Mouse (Mus musculus): ENCODE measurements around the gene Lmf2. TPM values are rescaled to one million over a fixed set of nuclear protein-coding genes. Genes with fewer than 3 reads are reported as not detected.

Lmf2 gene
- polyA plus RNA-seq, 1 experiment from 2014 or later: 65.9 TPM

- in situ Hi-C loops (cut with MboI; ENCODE audit: low pct_unique_long_range_greater_than_20kb): loop anchor here (10.0 kb wide), 1 partner anchor 554 kb away; no protein-coding TSS in a partner anchor
- DNase-seq (ENCODE audit: low read depth, low spot score): no peak
- TF ChIP-seq CTCF (IDR thresholded peaks at IDR 0.05): no peak
- H3K27me3 ChIP-seq: peaks cover 34% of the 10 kb centered on the region
- ChIA-PET CTCF (no interaction called here), POLR2A (no interaction called here)
- ATAC-seq: no peak
Observed at GRCm38 (mm10) chr15:89378831-89379401, 23.5 kb upstream of the Lmf2 start, which contains the start of gene Odf3b. Odf3b (minus strand) TSS chr15:89379282.

GRCm38 (mm10) chr15:89377938-89378828 lies 22.7 kb upstream of the Lmf2 start:
- in situ Hi-C loops (cut with MboI; ENCODE audit: low pct_unique_long_range_greater_than_20kb): loop anchor here (10.0 kb wide), 1 partner anchor 553 kb away; no protein-coding TSS in a partner anchor
- ChIA-PET CTCF (no interaction called here), POLR2A (no interaction called here)
- H3K27me3 ChIP-seq: peaks cover 34% of the 10 kb centered on the region
- ATAC-seq: no peak
- no peak for TF ChIP-seq CTCF (IDR thresholded peaks at IDR 0.05)
- no peak for DNase-seq (ENCODE audit: low read depth, low spot score)

- ATAC-seq (no peak), DNase-seq (ENCODE audit: low read depth, low spot score) (no peak)
- H3K27me3 ChIP-seq: peaks cover 32% of the 10 kb centered on the region
- in situ Hi-C loops (cut with MboI; ENCODE audit: low pct_unique_long_range_greater_than_20kb): loop anchor here (10.0 kb wide), 1 partner anchor 553 kb away; no protein-coding TSS in a partner anchor
- no peak for TF ChIP-seq CTCF (IDR thresholded peaks at IDR 0.05)
- POLR2A ChIA-PET: no interaction called here
- CTCF ChIA-PET: no interaction called here
Observed at GRCm38 (mm10) chr15:89377362-89377761, 21.9 kb upstream of the Lmf2 start.

GRCm38 (mm10) chr15:89376957-89377356 lies 21.5 kb upstream of the Lmf2 start, which contains the start of gene Tymp:
Tymp (minus strand) TSS chr15:89377039.
- peaks cover 30% of the 10 kb centered on the region for H3K27me3 ChIP-seq
- TF ChIP-seq CTCF (IDR thresholded peaks at IDR 0.05): no peak
- CTCF ChIA-PET: no interaction called here
- in situ Hi-C loops (cut with MboI; ENCODE audit: low pct_unique_long_range_greater_than_20kb): loop anchor here (10.0 kb wide), 1 partner anchor 552 kb away; no protein-coding TSS in a partner anchor
- POLR2A ChIA-PET: no interaction called here
- ATAC-seq: no peak
- no peak for DNase-seq (ENCODE audit: low read depth, low spot score)

- ChIA-PET POLR2A (no interaction called here), CTCF (no interaction called here)
- DNase-seq (ENCODE audit: low read depth, low spot score): no peak
- H3K27me3 ChIP-seq: peaks cover 27% of the 10 kb centered on the region
- ATAC-seq: no peak
- in situ Hi-C loops (cut with MboI; ENCODE audit: low pct_unique_long_range_greater_than_20kb): loop anchor here (10.0 kb wide), 1 partner anchor 551 kb away; no protein-coding TSS in a partner anchor
- no peak for TF ChIP-seq CTCF (IDR thresholded peaks at IDR 0.05)
Observed at GRCm38 (mm10) chr15:89376040-89376439, 20.6 kb upstream of the Lmf2 start.

GRCm38 (mm10) chr15:89374801-89375534 lies 19.5 kb upstream of the Lmf2 start:
- peaks cover 18% of the 10 kb centered on the region for H3K27me3 ChIP-seq
- CTCF ChIA-PET: interaction anchor here (1.3 to 2.9 kb wide), 4 partner anchors 11 to 156 kb away, joined by 3 to 20 read pairs (median 4); no protein-coding TSS in a partner anchor
- POLR2A ChIA-PET: interaction anchor here (2.1 kb wide), 1 partner anchor 55 kb away, joined by 6 read pairs; the partner anchor contains the start of genes C730034F03Rik, Chkb and Gm44502
- in situ Hi-C loops (cut with MboI; ENCODE audit: low pct_unique_long_range_greater_than_20kb): loop anchor here (10.0 kb wide), 1 partner anchor 550 kb away; no protein-coding TSS in a partner anchor
- ATAC-seq (no peak), DNase-seq (ENCODE audit: low read depth, low spot score) (no peak)
- TF ChIP-seq CTCF (IDR thresholded peaks at IDR 0.05): no peak

- in situ Hi-C loops (cut with MboI; ENCODE audit: low pct_unique_long_range_greater_than_20kb): loop anchor here (10.0 kb wide), 1 partner anchor 550 kb away; no protein-coding TSS in a partner anchor
- ATAC-seq: peak; percentile 7
- no peak for DNase-seq (ENCODE audit: low read depth, low spot score)
- TF ChIP-seq CTCF (IDR thresholded peaks at IDR 0.05): no peak
- POLR2A ChIA-PET: interaction anchor here (2.1 kb wide), 1 partner anchor 55 kb away, joined by 6 read pairs; the partner anchor contains the start of genes C730034F03Rik, Chkb and Gm44502
- peaks cover 16% of the 10 kb centered on the region for H3K27me3 ChIP-seq
- CTCF ChIA-PET: interaction anchor here (0.9 to 2.9 kb wide), 13 partner anchors 10 to 158 kb away, joined by 3 to 20 read pairs (median 3); partner anchors contain the start of genes Lmf2 and Ncaph2
Observed at GRCm38 (mm10) chr15:89374340-89374739, 18.9 kb upstream of the Lmf2 start.

GRCm38 (mm10) chr15:89373762-89374248 lies 18.3 kb upstream of the Lmf2 start, which contains the start of gene Sco2:
Sco2 (minus strand) TSS chr15:89373846.
- no peak for TF ChIP-seq CTCF (IDR thresholded peaks at IDR 0.05)
- DNase-seq (ENCODE audit: low read depth, low spot score) (peak; percentile 34), ATAC-seq (peak; percentile 78)
- POLR2A ChIA-PET: interaction anchor here (1.3 to 2.3 kb wide), 5 partner anchors 14 to 163 kb away, joined by 3 to 9 read pairs (median 6); partner anchors contain the start of genes C730034F03Rik, Chkb, Gm44502 and Lmf2
- in situ Hi-C loops (cut with MboI; ENCODE audit: low pct_unique_long_range_greater_than_20kb): loop anchor here (10.0 kb wide), 1 partner anchor 549 kb away; no protein-coding TSS in a partner anchor
- H3K27me3 ChIP-seq: peaks cover 10% of the 10 kb centered on the region
- CTCF ChIA-PET: interaction anchor here (0.6 to 2.9 kb wide), 15 partner anchors 10 to 157 kb away, joined by 3 to 20 read pairs (median 4); partner anchors contain the start of genes Lmf2 and Ncaph2

- ChIA-PET CTCF (interaction anchor here (0.6 to 2.9 kb wide), 18 partner anchors 9 to 157 kb away, joined by 3 to 20 read pairs (median 4); partner anchors contain the start of genes Lmf2 and Ncaph2), POLR2A (interaction anchor here (0.6 to 2.3 kb wide), 7 partner anchors 9 to 625 kb away, joined by 3 to 9 read pairs (median 3); partner anchors contain the start of genes C730034F03Rik, Chkb, Gm44502 and Lmf2)
- peaks cover 4% of the 10 kb centered on the region for H3K27me3 ChIP-seq
- DNase-seq (ENCODE audit: low read depth, low spot score) (peak; percentile 41), ATAC-seq (peak; percentile 83)
- in situ Hi-C loops (cut with MboI; ENCODE audit: low pct_unique_long_range_greater_than_20kb): loop anchor here (10.0 kb wide), 1 partner anchor 548 kb away; no protein-coding TSS in a partner anchor
- TF ChIP-seq CTCF (IDR thresholded peaks at IDR 0.05): no peak
Observed at GRCm38 (mm10) chr15:89373027-89373761, 17.7 kb upstream of the Lmf2 start.
